Mouse (Mus musculus): ENCODE results near the gene Cyp4f39.
A peak's percentile ranks its signal among the peaks of the same experiment; 100 is the strongest.

Gene Cyp4f39

GRCm38 (mm10) chr17:32452482-32452881 lies at the start of gene Cyp4f39:
TSS of gene Cyp4f39 (plus strand) at chr17:32452723.
- peak; percentile 17 for DNase-seq (ENCODE audit: low read depth, low spot score)

- DNase-seq (ENCODE audit: low read depth, low spot score) = no peak
Measured at GRCm38 (mm10) chr17:32402779-32403157, 49.8 kb upstream of the Cyp4f39 start.

GRCm38 (mm10) chr17:32403417-32403816 lies 49.1 kb upstream of the Cyp4f39 start, which contains the start of gene Rasal3:
TSS of gene Rasal3 (minus strand) at chr17:32403583.
- DNase-seq (ENCODE audit: low read depth, low spot score) = no peak

GRCm38 (mm10) chr17:32411898-32412297 lies 40.6 kb upstream of the Cyp4f39 start:
- DNase-seq (ENCODE audit: low read depth, low spot score) = no peak

- no peak for DNase-seq (ENCODE audit: low read depth, low spot score)
Measured at GRCm38 (mm10) chr17:32415417-32416020, 37.0 kb upstream of the Cyp4f39 start.

GRCm38 (mm10) chr17:32416771-32417170 lies 35.8 kb upstream of the Cyp4f39 start:
- no peak for DNase-seq (ENCODE audit: low read depth, low spot score)

GRCm38 (mm10) chr17:32419989-32420388 lies 32.5 kb upstream of the Cyp4f39 start:
- no peak for DNase-seq (ENCODE audit: low read depth, low spot score)

- DNase-seq (ENCODE audit: low read depth, low spot score) = no peak
Measured at GRCm38 (mm10) chr17:32420781-32421180, 31.7 kb upstream of the Cyp4f39 start.

- no peak for DNase-seq (ENCODE audit: low read depth, low spot score)
Measured at GRCm38 (mm10) chr17:32424034-32424433, 28.5 kb upstream of the Cyp4f39 start, which contains the start of gene Pglyrp2. TSS of gene Pglyrp2 (minus strand) at chr17:32424167.

GRCm38 (mm10) chr17:32426610-32427009 lies 25.9 kb upstream of the Cyp4f39 start:
- DNase-seq (ENCODE audit: low read depth, low spot score) = no peak

- DNase-seq (ENCODE audit: low read depth, low spot score) = peak; percentile 27
Measured at GRCm38 (mm10) chr17:32431972-32432371, 20.6 kb upstream of the Cyp4f39 start.

GRCm38 (mm10) chr17:32434324-32434723 lies 18.2 kb upstream of the Cyp4f39 start:
- no peak for DNase-seq (ENCODE audit: low read depth, low spot score)

GRCm38 (mm10) chr17:32435151-32435550 lies 17.4 kb upstream of the Cyp4f39 start:
- DNase-seq (ENCODE audit: low read depth, low spot score) = no peak

GRCm38 (mm10) chr17:32437106-32437505 lies 15.4 kb upstream of the Cyp4f39 start:
- no peak for DNase-seq (ENCODE audit: low read depth, low spot score)

- no peak for DNase-seq (ENCODE audit: low read depth, low spot score)
Measured at GRCm38 (mm10) chr17:32443245-32443644, 9.3 kb upstream of the Cyp4f39 start.

GRCm38 (mm10) chr17:32445016-32445415 lies 7.5 kb upstream of the Cyp4f39 start:
- no peak for DNase-seq (ENCODE audit: low read depth, low spot score)

GRCm38 (mm10) chr17:32447195-32447594 lies 5.3 kb upstream of the Cyp4f39 start:
- no peak for DNase-seq (ENCODE audit: low read depth, low spot score)

GRCm38 (mm10) chr17:32449042-32449441 lies 3.5 kb upstream of the Cyp4f39 start:
- DNase-seq (ENCODE audit: low read depth, low spot score) = no peak

GRCm38 (mm10) chr17:32450844-32451537 lies 1.5 kb upstream of the Cyp4f39 start:
- DNase-seq (ENCODE audit: low read depth, low spot score) = no peak

GRCm38 (mm10) chr17:32454188-32454587 lies 1.7 kb downstream of the Cyp4f39 start:
- no peak for DNase-seq (ENCODE audit: low read depth, low spot score)

GRCm38 (mm10) chr17:32454997-32455396 lies 2.5 kb downstream of the Cyp4f39 start:
- DNase-seq (ENCODE audit: low read depth, low spot score) = no peak

GRCm38 (mm10) chr17:32468494-32468893 lies 16.0 kb downstream of the Cyp4f39 start:
- DNase-seq (ENCODE audit: low read depth, low spot score) = no peak

GRCm38 (mm10) chr17:32470795-32471194 lies 18.3 kb downstream of the Cyp4f39 start:
- DNase-seq (ENCODE audit: low read depth, low spot score) = no peak

Data from forelimb bud, embryonic 11.5 days (tissue).